Mouse (Mus musculus) megakaryocyte, embryonic 14.5 days (primary cell): ENCODE results near the gene Nploc4. TPM values are rescaled to one million over a fixed set of nuclear protein-coding genes. Genes with fewer than 3 reads are reported as not detected.

Source experiments
- H3K27me3 ChIP-seq: replicated peaks from 2 replicates; pipeline ENCODE3; 2012; ENCODE audit warnings: inconsistent platforms
- H3K36me3 ChIP-seq: replicated peaks from 2 replicates; pipeline ENCODE3; 2012; ENCODE audit warnings: low read length, inconsistent platforms, mixed read lengths
- H3K4me1 ChIP-seq: 2 replicates; pipeline ENCODE4 v1.6.1; 2012; ENCODE audit warnings: inconsistent platforms
- H3K4me3 ChIP-seq: replicated peaks from 2 replicates; pipeline ENCODE3; 2012; ENCODE audit warnings: moderate library complexity, mild to moderate bottlenecking, inconsistent platforms
- H3K9me3 ChIP-seq: 2 replicates; pipeline ENCODE4 v1.6.1; 2012; ENCODE audit warnings: inconsistent platforms
- FLI1 ChIP-seq: IDR thresholded peaks from 2 replicates; pipeline ENCODE4 v1.6.1; 2012; ENCODE audit warnings: low read length, inconsistent platforms, mixed read lengths
- GATA1 ChIP-seq: IDR thresholded peaks from 3 replicates; pipeline ENCODE4 v1.6.1; 2012; ENCODE audit warnings: mixed read lengths, low read length, inconsistent platforms, borderline replicate concordance
- polyA plus RNA-seq: library from polyadenylated mRNA; stranded (reverse); fragments of >175 nt; gene quantifications from 2 replicates; pipeline ENCODE4 v1.2.3, GENCODE M21; 2012; ENCODE audit warnings: low replicate concordance; ENCODE audit not compliant: insufficient read depth

Nploc4 gene
- polyA plus RNA-seq, 1 experiment: 56.7 TPM

DNA sequence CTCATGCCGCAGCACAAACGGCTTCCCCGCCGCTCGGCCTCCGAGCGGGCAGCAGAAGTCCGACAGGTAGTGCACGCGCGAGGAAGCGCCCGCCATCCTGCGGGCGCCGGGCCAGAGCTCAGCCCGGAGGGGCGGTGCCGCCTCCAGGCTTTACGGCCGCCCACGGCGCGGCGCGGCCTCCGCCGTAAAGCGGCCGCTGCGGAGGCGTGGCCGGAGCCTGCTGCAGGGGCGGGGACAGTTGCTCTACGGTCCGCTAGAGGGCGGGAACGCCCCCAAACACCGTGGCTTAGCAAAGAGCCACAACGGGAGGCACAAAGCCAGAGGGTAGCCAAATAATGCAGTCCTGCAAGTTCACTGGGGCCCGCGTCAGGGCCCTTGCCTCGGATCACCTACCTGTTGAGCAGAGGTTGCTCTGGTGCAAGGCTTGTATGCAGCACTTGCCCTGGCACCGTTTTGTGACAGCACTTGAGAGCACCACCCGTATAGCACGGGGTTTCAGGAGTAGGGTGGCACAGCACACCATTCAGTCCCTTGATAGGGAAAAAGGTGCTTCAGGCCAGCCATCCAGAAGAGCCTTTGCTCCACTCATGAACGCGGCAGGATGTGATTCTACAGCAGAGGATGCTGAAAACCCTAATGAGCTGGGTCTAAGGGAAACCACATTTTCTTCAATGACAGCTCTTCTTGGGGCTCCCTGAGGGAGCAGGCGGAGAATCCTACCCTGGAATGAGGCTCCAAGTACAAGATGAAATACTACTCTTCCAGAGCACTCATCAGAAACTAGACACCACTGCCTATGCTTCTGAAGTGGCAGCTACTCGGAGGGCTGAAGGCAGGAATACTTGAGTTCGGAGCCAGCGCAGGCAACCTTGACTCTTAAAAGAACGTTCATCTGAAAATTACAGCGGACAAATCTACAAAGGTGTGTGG lies 58.6 kb downstream of the Nploc4 start, which contains the start of gene Faap100:
Faap100 (minus strand) TSS at position 154 of the 930 bp plus-strand sequence.
- H3K36me3 ChIP-seq: peaks cover 80% of the 10 kb centered on the region
- H3K4me1 ChIP-seq: peaks cover 36% of the 10 kb centered on the region
- H3K27me3 ChIP-seq: no peaks in the 10 kb centered on the region
- TF ChIP-seq GATA1: no peak
- no peak for TF ChIP-seq FLI1
- H3K9me3 ChIP-seq: no peaks in the 10 kb centered on the region
- peak within 1 kb of the TSS; percentile 99 for H3K4me3 ChIP-seq

DNA sequence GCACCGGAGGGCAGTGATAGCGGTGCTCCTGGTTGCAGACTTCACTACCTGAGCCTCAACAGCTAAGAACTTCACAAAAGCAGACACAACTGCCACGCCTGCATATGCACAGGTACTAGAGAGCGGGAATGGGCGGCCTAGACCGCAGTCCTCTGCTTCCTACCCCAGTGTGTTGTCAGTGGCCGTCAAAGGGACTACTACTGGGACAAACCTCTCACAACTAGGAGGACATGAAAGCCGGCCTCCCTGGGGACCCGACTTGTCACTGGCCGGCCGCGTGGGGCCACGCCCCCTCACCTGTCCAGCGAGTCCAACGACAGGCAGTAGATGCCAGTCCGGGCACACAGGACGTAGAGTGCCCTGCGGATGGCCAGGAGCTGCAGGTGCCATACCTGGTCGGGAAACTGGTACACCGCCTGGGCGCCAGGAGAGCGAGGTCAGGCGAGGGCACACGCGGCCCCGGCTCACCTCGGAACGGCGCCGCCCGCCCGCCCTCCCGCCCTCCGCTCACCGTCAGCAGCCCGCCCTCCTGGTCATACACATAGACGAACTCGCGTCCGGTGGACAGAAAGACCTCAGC lies 59.4 kb downstream of the Nploc4 start:
- Histone ChIP-seq H3K4me1 (peaks cover 38% of the 10 kb centered on the region), H3K9me3 (no peaks in the 10 kb centered on the region), H3K27me3 (no peaks in the 10 kb centered on the region), H3K36me3 (peaks cover 80% of the 10 kb centered on the region), H3K4me3 (peak overlapping the region; percentile 99)
- TF ChIP-seq FLI1 (no peak), GATA1 (no peak)

DNA sequence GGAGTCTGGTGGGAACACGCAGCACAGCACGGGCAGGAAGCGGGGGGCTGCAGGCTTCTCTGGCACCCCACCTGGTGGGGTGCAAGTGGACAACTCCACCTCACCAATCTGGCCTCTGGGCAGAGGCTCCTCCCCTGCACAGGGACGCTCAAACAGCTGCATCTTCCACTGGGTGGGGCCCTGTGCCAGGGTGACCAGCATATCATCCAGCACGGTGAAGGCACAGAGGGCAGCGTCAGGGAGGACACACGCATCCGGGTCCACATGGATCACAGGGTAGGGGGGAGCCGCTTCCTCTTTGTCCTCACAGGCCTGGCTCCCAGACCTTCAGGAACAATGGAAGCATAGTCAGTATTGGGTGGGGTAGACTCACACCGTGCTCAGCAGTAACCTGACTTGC lies 60.2 kb downstream of the Nploc4 start:
- TF ChIP-seq FLI1 (no peak), GATA1 (no peak)
- H3K36me3 ChIP-seq: peaks cover 80% of the 10 kb centered on the region
- H3K4me1 ChIP-seq: peaks cover 46% of the 10 kb centered on the region
- H3K27me3 ChIP-seq: no peaks in the 10 kb centered on the region
- peak overlapping the region; percentile 99 for H3K4me3 ChIP-seq
- H3K9me3 ChIP-seq: no peaks in the 10 kb centered on the region

DNA sequence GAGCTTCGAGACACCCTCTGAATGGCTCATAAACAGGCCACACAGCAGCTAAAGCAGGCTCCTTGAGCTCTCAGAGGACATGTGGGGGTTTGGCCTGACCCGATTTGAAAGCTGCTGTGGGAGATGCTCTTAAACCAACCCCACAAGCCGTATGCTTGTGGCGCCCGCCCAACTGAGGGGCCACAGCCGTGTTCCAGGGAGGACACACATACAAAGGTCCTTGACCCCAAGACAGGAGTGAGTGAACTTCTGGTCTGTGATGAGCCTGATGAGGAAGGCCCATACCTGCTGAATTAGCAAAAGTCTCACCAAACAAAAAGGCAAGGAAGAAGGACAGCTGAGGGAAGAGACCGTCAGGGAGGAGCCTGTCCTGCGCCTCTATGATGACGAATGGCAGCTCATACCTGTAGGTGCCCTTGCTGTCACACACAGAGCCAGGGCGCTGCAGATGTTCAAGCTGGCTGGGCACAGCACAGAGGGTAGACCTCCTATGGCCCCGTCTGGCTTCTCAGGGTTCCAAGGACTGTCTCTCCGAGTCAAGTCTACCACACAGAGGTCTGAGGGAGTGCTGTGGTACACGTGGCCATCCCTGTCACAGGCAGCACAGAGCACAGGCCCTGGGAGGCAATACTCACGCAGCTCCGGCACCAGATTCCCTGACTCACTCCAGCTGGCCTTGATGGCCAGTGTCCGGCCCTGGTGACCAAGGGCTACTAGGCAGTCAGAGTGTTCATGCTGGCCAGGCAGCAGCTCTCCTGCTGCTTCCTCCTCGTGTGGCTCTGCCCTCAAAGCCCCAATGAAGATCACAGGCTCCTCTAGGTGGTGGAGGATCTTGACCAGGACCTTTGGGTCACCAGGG lies 61.0 kb downstream of the Nploc4 start:
- TF ChIP-seq GATA1: no peak
- TF ChIP-seq FLI1: no peak
- Histone ChIP-seq H3K4me1 (peaks cover 50% of the 10 kb centered on the region), H3K4me3 (peak overlapping the region; percentile 4), H3K36me3 (peaks cover 80% of the 10 kb centered on the region), H3K9me3 (no peaks in the 10 kb centered on the region), H3K27me3 (no peaks in the 10 kb centered on the region)

DNA sequence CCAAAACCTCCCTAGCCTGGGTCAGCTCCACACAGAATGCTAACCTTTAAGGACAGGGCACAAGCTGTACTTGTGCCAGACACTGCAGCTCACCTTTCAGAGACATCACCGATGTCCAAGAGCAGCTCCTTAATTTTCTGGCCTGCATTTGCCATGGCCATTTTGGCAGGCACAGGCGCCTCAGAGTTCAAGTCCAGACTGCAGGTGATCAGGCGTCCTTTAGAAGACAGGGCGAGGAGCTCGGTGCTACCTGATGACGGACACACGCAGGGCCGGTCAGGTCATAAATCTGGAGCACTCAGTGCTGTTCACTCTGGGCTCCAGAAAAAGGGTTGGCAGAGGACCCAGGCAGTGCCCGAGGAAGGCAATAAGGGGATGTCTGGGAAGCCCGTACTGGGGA lies 62.2 kb downstream of the Nploc4 start:
- Histone ChIP-seq H3K4me3 (no peak overlapping the region), H3K4me1 (peaks cover 54% of the 10 kb centered on the region), H3K27me3 (no peaks in the 10 kb centered on the region), H3K36me3 (peaks cover 80% of the 10 kb centered on the region), H3K9me3 (no peaks in the 10 kb centered on the region)
- TF ChIP-seq GATA1 (no peak), FLI1 (no peak)

DNA sequence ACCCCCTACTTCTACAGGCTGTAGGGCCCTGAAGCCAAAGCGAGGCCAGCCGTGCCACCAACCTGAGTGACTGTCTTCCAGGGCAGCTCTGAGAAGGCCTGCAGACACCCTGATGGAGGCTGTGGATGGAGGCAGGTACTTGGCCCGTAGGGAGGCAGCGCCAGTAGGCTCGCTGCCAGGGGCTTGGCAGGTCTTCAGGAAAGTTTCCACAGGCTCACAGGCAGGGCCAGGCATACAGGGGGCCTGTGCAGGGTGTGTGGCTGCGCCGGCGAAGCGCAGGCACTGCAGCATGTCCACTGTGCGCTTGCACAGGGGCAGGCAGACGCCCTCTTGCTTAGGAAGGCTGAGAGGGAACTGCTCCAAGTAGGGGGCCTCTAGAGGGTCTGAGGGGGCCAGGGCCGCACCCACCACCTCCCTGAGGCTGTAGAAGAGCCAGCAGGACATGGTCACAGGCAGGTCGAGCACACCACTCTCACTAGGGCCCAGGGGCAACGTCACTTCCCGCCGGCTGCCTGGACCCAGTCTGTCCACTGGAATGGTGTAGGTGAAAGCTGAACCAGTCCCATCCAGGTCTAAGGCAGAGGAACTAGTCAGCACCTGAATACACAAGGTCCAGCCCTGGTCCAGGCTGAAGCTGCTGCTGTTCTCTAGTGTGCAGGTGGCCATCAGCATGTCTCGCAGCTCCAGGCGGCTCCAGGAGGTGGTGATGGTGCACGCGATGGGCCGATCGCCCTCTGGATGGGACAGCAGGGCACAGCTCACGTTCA lies 63.5 kb downstream of the Nploc4 start:
- no peak for TF ChIP-seq GATA1
- TF ChIP-seq FLI1: no peak
- H3K4me3 ChIP-seq: peak overlapping the region; percentile 16
- H3K27me3 ChIP-seq: no peaks in the 10 kb centered on the region
- peaks cover 85% of the 10 kb centered on the region for H3K36me3 ChIP-seq
- no peaks in the 10 kb centered on the region for H3K9me3 ChIP-seq
- peaks cover 57% of the 10 kb centered on the region for H3K4me1 ChIP-seq

DNA sequence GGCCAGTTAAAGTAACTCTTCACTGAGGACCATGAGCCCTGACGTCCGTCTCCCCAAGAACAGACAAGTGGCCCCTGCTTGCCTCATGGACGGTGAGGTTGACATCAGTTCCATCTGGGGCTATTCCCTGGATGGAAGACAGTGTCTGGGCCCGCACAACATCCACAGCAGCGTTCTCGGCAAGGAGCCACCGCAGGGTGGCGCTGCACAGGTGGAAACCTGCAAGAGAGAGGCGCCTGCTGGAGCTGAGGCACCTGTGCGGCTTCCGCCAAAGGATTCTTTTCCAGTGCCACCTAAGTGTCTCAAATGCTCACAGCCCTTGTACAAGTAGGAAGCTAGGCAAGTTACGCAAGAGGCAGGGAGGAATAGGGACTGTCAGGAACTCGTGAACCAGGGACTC lies 64.5 kb downstream of the Nploc4 start:
- H3K9me3 ChIP-seq: no peaks in the 10 kb centered on the region
- H3K4me1 ChIP-seq: peaks cover 60% of the 10 kb centered on the region
- TF ChIP-seq FLI1 (no peak), GATA1 (no peak)
- peaks cover 94% of the 10 kb centered on the region for H3K36me3 ChIP-seq
- no peak overlapping the region for H3K4me3 ChIP-seq
- H3K27me3 ChIP-seq: no peaks in the 10 kb centered on the region

DNA sequence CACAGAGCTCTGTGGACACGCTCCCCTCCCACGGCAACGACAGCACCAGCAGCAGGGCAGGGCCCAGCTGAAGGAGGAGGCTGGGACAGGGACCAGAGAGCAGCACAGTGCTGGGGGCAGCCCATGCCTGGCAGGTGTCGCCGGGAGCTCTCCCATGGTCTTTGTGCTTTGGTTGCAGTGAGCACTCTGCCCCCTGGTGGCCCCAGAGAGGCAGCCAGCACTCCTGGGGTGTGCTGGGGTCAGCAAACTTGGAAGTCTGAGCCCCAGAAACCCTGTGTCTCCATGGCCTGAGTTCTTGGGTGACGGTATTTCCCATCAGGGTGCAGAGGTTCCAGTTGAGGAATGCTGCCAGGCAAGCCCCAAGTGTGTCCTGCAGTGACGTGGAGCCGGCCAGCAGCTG lies 67.9 kb downstream of the Nploc4 start:
- peaks cover 75% of the 10 kb centered on the region for H3K36me3 ChIP-seq
- peak overlapping the region; percentile 66 for H3K4me3 ChIP-seq
- H3K27me3 ChIP-seq: peaks cover 10% of the 10 kb centered on the region
- no peaks in the 10 kb centered on the region for H3K9me3 ChIP-seq
- TF ChIP-seq FLI1: no peak
- TF ChIP-seq GATA1: no peak
- peaks cover 74% of the 10 kb centered on the region for H3K4me1 ChIP-seq

DNA sequence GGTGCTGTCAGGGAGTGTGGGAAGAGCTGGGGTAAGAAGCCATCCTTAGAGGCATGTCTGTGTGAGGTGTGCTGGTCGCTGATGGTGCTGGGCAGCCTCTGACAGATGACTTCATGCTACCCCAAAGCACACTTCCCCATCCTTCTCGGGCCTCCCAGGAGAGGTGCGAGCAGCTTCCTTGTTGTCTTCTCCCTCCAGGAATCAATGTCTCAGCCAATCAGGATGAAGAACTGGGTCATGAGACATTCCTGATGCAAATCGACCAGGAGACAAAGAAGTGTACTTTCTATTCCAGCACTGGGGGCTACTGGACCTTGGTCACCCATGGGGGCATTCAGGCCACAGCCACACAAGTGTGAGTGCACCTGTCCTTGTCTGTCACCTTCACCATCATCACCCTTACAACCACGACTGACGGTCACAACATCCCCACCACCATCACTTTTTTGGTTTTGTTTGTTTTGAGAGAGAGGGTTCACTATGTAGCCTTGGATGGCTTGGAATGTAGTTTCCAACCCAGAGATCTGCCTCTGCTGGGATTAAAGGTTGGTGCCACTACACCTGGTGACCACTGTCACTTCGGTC lies 71.0 kb downstream of the Nploc4 start:
- no peaks in the 10 kb centered on the region for H3K9me3 ChIP-seq
- TF ChIP-seq FLI1: no peak
- TF ChIP-seq GATA1: no peak
- peaks cover 73% of the 10 kb centered on the region for H3K4me1 ChIP-seq
- no peak overlapping the region for H3K4me3 ChIP-seq
- peaks cover 29% of the 10 kb centered on the region for H3K27me3 ChIP-seq
- H3K36me3 ChIP-seq: peaks cover 44% of the 10 kb centered on the region
